Mouse (Mus musculus) liver, embryonic 14.5 days (tissue): Measurements from ENCODE around the gene Foxn3. TPM values are rescaled to one million over a fixed set of nuclear protein-coding genes. Genes with fewer than 3 reads are reported as not detected.

ENCODE experiments used
- ATAC-seq: fragments of 200-750 bp; cut with Nextera tagmentation; 2 replicates; pipeline ENCODE4 v1.8.0; 2017; ENCODE audit warnings: moderate number of reproducible peaks, mild to moderate bottlenecking, moderate library complexity; ENCODE audit not compliant: insufficient read depth
- DNase-seq, 3 experiments: peaks; one replicate each; pipeline ENCODE4 v3.0.0-alpha.2; 2012 to 2013; ENCODE audit warnings: low read depth in 3 of 3, low spot score in 3 of 3
- H3K27ac ChIP-seq: fragments of 300-500 bp; sonication (generic); 2 replicates; pipeline ENCODE4 v1.5.1; 2014; ENCODE audit warnings: moderate library complexity, mild to moderate bottlenecking, control low read depth, inconsistent platforms
- H3K27me3 ChIP-seq: fragments of 300-500 bp; sonication (generic); 2 replicates; pipeline ENCODE4 v1.6.1; 2014; ENCODE audit warnings: mild to moderate bottlenecking, low read length, moderate library complexity; ENCODE audit not compliant: control insufficient read depth, insufficient read depth
- H3K36me3 ChIP-seq: fragments of 300-500 bp; sonication (generic); replicated peaks from 2 replicates; pipeline ENCODE4 v1.6.1; 2014; ENCODE audit warnings: low read depth; ENCODE audit not compliant: control insufficient read depth, insufficient read depth
- H3K4me1 ChIP-seq, 2 experiments: fragments of 200-500 bp in 1 of 2; fragments of 300-500 bp in 1 of 2; sonication (generic) in 1 of 2; replicated peaks; 2 replicates each; pipeline ENCODE4 v1.6.1; 2012 to 2014; ENCODE audit warnings: antibody characterized with exemption in 1 of 2, inconsistent platforms in 1 of 2, low read length in 1 of 2; ENCODE audit not compliant: control insufficient read depth in 2 of 2, insufficient read depth in 2 of 2
- H3K4me2 ChIP-seq: fragments of 300-500 bp; sonication (generic); 2 replicates; pipeline ENCODE4 v1.6.1; 2014; ENCODE audit warnings: low read depth, mild to moderate bottlenecking, control low read depth, moderate library complexity
- H3K4me3 ChIP-seq, 2 experiments: fragments of 200-500 bp in 1 of 2; fragments of 300-500 bp in 1 of 2; sonication (generic) in 1 of 2; 2 replicates each; pipeline ENCODE4 v1.5.1; 2012 to 2014; ENCODE audit warnings: low read depth in 2 of 2, low read length in 2 of 2, mild to moderate bottlenecking in 2 of 2, control low read depth in 1 of 2, inconsistent platforms in 1 of 2, moderate library complexity in 1 of 2; ENCODE audit not compliant: insufficient read depth in 1 of 2
- H3K9ac ChIP-seq: fragments of 300-500 bp; sonication (generic); replicated peaks from 2 replicates; pipeline ENCODE4 v1.6.1; 2014; ENCODE audit warnings: mild to moderate bottlenecking, control low read depth, moderate library complexity
- H3K9me3 ChIP-seq: fragments of 300-500 bp; sonication (generic); 2 replicates; pipeline ENCODE4 v1.6.1; 2016; ENCODE audit warnings: low read length, mixed read lengths; ENCODE audit not compliant: control insufficient read depth
- CTCF ChIP-seq: IDR thresholded peaks from 2 replicates; pipeline ENCODE4 v1.5.1; 2016; ENCODE audit warnings: antibody characterized with exemption, low read depth, control low read depth
- EP300 ChIP-seq: IDR thresholded peaks from 2 replicates; pipeline ENCODE4 v1.6.1; 2016; ENCODE audit warnings: antibody characterized with exemption, low read depth
- WGBS: fragments of 180-500 bp; shearing (Covaris S2); extraction: QIAGEN DNeasy Blood & Tissue Kit; methylation state at CpG from one replicate; pipeline ENCODE4 v1.1.7; 2014; ENCODE audit not compliant: insufficient replicate concordance; 5-methylcytosine and 5-hydroxymethylcytosine counted together
- polyA plus RNA-seq, 2 experiments: library from polyadenylated mRNA; depleted of rRNA in 1 of 2; stranded (reverse) in 1 of 2; unstranded in 1 of 2; fragments of >200 nt; fragmentation: Nextera tagmentation in 1 of 2; extraction: Ambion mirVana in 1 of 2; gene quantifications; 2 replicates each; pipeline versions ENCODE4 v1.2.1 to v1.2.3; 2012 to 2014

Foxn3 gene
- polyA plus RNA-seq, 2 experiments: 2.7 to 13.6 TPM

- Histone ChIP-seq H3K9ac (no peak overlapping the region), H3K36me3 (no peaks in the 10 kb centered on the region), H3K27me3 (no peaks in the 10 kb centered on the region), H3K4me1 (peaks cover 0 to 4% of the 10 kb centered on the region in 2 experiments; a peak in 1 of 4 replicates), H3K27ac (no peak overlapping the region), H3K9me3 (no peaks in the 10 kb centered on the region), H3K4me2 (no peak overlapping the region), H3K4me3 (no peak overlapping the region)
- WGBS: 64% methylated on average over 9 of the region's 9 CpGs
- ATAC-seq (no peak), DNase-seq (no peak)
- TF ChIP-seq CTCF (no peak), EP300 (no peak)
Observed at GRCm38 (mm10) chr12:99244673-99245072, 318.7 kb downstream of the Foxn3 start.

GRCm38 (mm10) chr12:99244264-99244663 is 319.1 kb downstream of the Foxn3 start:
- Histone ChIP-seq H3K9me3 (no peaks in the 10 kb centered on the region), H3K36me3 (no peaks in the 10 kb centered on the region), H3K4me2 (no peak overlapping the region), H3K27me3 (no peaks in the 10 kb centered on the region), H3K9ac (no peak overlapping the region), H3K27ac (no peak overlapping the region), H3K4me1 (peaks cover 0 to 4% of the 10 kb centered on the region in 2 experiments; a peak in 1 of 4 replicates), H3K4me3 (no peak overlapping the region)
- TF ChIP-seq EP300 (no peak; the same call in 1 of the 2 replicates), CTCF (no peak)
- DNase-seq (no peak), ATAC-seq (peak; percentile 50; the same call in 1 of the 2 replicates)
- WGBS: 44% methylated on average over 6 of the region's 6 CpGs

- DNase-seq: no peak
- ATAC-seq: no peak
- TF ChIP-seq EP300 (no peak), CTCF (no peak)
- Histone ChIP-seq H3K36me3 (no peaks in the 10 kb centered on the region), H3K9me3 (no peaks in the 10 kb centered on the region), H3K4me1 (peaks cover 0 to 4% of the 10 kb centered on the region in 2 experiments; a peak in 1 of 4 replicates), H3K9ac (no peak overlapping the region), H3K4me2 (no peak overlapping the region), H3K27me3 (no peaks in the 10 kb centered on the region), H3K27ac (no peak overlapping the region), H3K4me3 (no peak overlapping the region)
- 91% methylated on average over 1 of the region's 1 CpGs for WGBS
Observed at GRCm38 (mm10) chr12:99243316-99243715, 320.1 kb downstream of the Foxn3 start.

- WGBS: 43% methylated on average over 5 of the region's 5 CpGs
- Histone ChIP-seq H3K27ac (no peak overlapping the region), H3K4me1 (peaks cover 0 to 4% of the 10 kb centered on the region in 2 experiments; a peak in 1 of 4 replicates), H3K36me3 (no peaks in the 10 kb centered on the region), H3K9ac (no peak overlapping the region), H3K4me3 (no peak overlapping the region), H3K9me3 (no peaks in the 10 kb centered on the region), H3K27me3 (no peaks in the 10 kb centered on the region), H3K4me2 (no peak overlapping the region)
- TF ChIP-seq CTCF (no peak), EP300 (no peak)
- ATAC-seq (no peak), DNase-seq (no peak)
Observed at GRCm38 (mm10) chr12:99240185-99240726, 323.1 kb downstream of the Foxn3 start.

GRCm38 (mm10) chr12:99239735-99240134 is 323.6 kb downstream of the Foxn3 start:
- no peak for DNase-seq
- no peaks in the 10 kb centered on the region for H3K36me3 ChIP-seq
- H3K9me3 ChIP-seq: no peaks in the 10 kb centered on the region
- peaks cover 0 to 6% of the 10 kb centered on the region in 2 experiments; a peak in 1 of 4 replicates for H3K4me1 ChIP-seq
- H3K4me3 ChIP-seq: no peak overlapping the region
- no peak for ATAC-seq
- no peak overlapping the region for H3K9ac ChIP-seq
- H3K27me3 ChIP-seq: no peaks in the 10 kb centered on the region
- TF ChIP-seq CTCF: no peak
- TF ChIP-seq EP300: no peak
- WGBS: 61% methylated on average over 11 of the region's 11 CpGs
- no peak overlapping the region for H3K4me2 ChIP-seq
- H3K27ac ChIP-seq: no peak overlapping the region
